ENCODE assay signal across 15 mouse cellular contexts in the genomic region with DNA sequence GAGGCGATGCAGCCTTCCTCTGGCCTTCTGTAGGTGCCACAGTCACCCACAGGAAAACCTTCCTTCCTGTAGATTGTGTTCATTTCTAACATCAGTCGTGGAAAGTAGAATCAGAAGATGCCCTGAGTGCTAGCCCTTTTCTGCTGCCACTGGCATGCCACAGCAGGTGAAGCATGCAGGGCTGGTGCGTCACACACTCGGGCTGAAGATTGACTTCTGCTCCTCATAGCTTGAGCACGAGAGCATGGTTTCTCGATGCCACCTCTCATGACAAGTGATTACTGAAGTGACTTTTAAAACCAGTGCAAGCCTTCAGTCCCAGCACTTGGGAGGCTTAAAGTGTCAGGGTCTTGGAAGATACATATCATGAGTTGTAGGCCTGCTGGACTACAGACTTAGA.
"Had no signal": no experiment of that assay in that cellular context is flagged by ENCODE, and none has a peak within 500 bp of the region (broad histone marks: within the 10 kb centered on the region; RNA-seq: fewer than 3 reads in every experiment).

No protein-coding gene starts in this region.

- H3K9ac ChIP-seq: intestine, embryonic 15.5 days; limb, embryonic 12.5 days; liver, embryonic 13.5 days; liver, postnatal 0 days had no signal

- H3K4me1 ChIP-seq: intestine, embryonic 15.5 days; limb, embryonic 12.5 days had no signal

- DNase-seq: kidney, adult 18-20 months; kidney, postnatal 10 days; kidney, postnatal 4 days; liver; liver, embryonic 13.5 days; liver, postnatal 0 days; spleen, adult 18-20 months; thymus, adult 18-20 months; thymus, postnatal 14 days had no signal

- H3K4me3 ChIP-seq: intestine, embryonic 15.5 days; layer of hippocampus, adult 2 months; limb, embryonic 12.5 days; liver, embryonic 13.5 days; megakaryocyte, embryonic 14.5 days had no signal

- H3K4me2 ChIP-seq: intestine, embryonic 15.5 days; limb, embryonic 12.5 days; liver, embryonic 13.5 days; midbrain, embryonic 11.5 days had no signal

- H3K9me3 ChIP-seq: intestine, embryonic 15.5 days; limb, embryonic 12.5 days; liver, embryonic 13.5 days; megakaryocyte, embryonic 14.5 days had no signal

- H3K36me3 ChIP-seq: intestine, embryonic 15.5 days; liver, embryonic 13.5 days had no signal

- H3K27ac ChIP-seq: intestine, embryonic 15.5 days; layer of hippocampus, adult 2 months; limb, embryonic 12.5 days; liver, embryonic 13.5 days; macrophage had no signal

- ATAC-seq: intestine, embryonic 15.5 days; liver, postnatal 0 days had no signal

- H3K27me3 ChIP-seq: intestine, embryonic 15.5 days; limb, embryonic 12.5 days; liver, embryonic 13.5 days; megakaryocyte, embryonic 14.5 days had no signal
